Mouse (Mus musculus) CH12.LX (cell line): ENCODE data around the gene Cxcl12. TPM values are rescaled to one million over a fixed set of nuclear protein-coding genes. Genes with fewer than 3 reads are reported as not detected.

Source experiments
- DNase-seq: peaks from one replicate; pipeline ENCODE4 v3.0.0-alpha.2; 2013; ENCODE audit errors: extremely low read depth
- H3K27ac ChIP-seq: 2 replicates; pipeline ENCODE4 v1.5.1; 2012; ENCODE audit warnings: low read depth, mild to moderate bottlenecking, control low read depth, moderate library complexity; ENCODE audit not compliant: insufficient read depth
- H3K27me3 ChIP-seq: replicated peaks from 2 replicates; pipeline ENCODE3; 2012; ENCODE audit warnings: inconsistent platforms
- H3K36me3 ChIP-seq, 2 experiments: replicated peaks in 1 of 2; 2 replicates each; pipeline versions ENCODE3 to v1.6.1; 2012; ENCODE audit warnings: inconsistent platforms in 1 of 2, low read length in 1 of 2, mild to moderate bottlenecking in 1 of 2, mixed read lengths in 1 of 2, moderate library complexity in 1 of 2; ENCODE audit not compliant: control insufficient read depth in 1 of 2, insufficient read depth in 1 of 2
- H3K4me1 ChIP-seq, 2 experiments: 2 replicates each; pipeline ENCODE4 v1.6.1; 2012; ENCODE audit warnings: inconsistent platforms in 1 of 2, moderate library complexity in 1 of 2; ENCODE audit not compliant: insufficient read depth in 2 of 2, control insufficient read depth in 1 of 2
- H3K4me2 ChIP-seq: 2 replicates; pipeline ENCODE4 v1.6.1; 2012; ENCODE audit warnings: low read depth, mild to moderate bottlenecking, control low read depth; ENCODE audit not compliant: poor library complexity, insufficient read depth, severe bottlenecking
- H3K4me3 ChIP-seq, 3 experiments: fragments of 150-350 bp in 1 of 3; sonication (generic) in 1 of 3; replicated peaks in 1 of 3; 2 replicates each; pipeline versions ENCODE3 to v1.5.1; 2011 to 2012; ENCODE audit warnings: low read depth in 2 of 3, low read length in 2 of 3, mild to moderate bottlenecking in 2 of 3, moderate library complexity in 2 of 3, control low read depth in 1 of 3, improper control_type of control experiment in 1 of 3, inconsistent platforms in 1 of 3, mixed read lengths in 1 of 3; ENCODE audit not compliant: poor library complexity in 1 of 3
- H3K79me2 ChIP-seq: replicated peaks from 2 replicates; pipeline ENCODE4 v1.6.1; 2012; ENCODE audit warnings: mild to moderate bottlenecking, moderate library complexity; ENCODE audit not compliant: control insufficient read depth, poor library complexity, insufficient read depth, severe bottlenecking; ENCODE audit errors: extremely low read depth
- H3K9ac ChIP-seq: 2 replicates; pipeline ENCODE4 v1.6.1; 2012; ENCODE audit warnings: low read depth, mild to moderate bottlenecking, control low read depth, moderate library complexity; ENCODE audit not compliant: insufficient read depth
- H3K9me3 ChIP-seq: replicated peaks from 2 replicates; pipeline ENCODE3; 2012; ENCODE audit warnings: low read length, inconsistent platforms, mixed read lengths
- BHLHE40 ChIP-seq: IDR thresholded peaks from 2 replicates; pipeline ENCODE4 v1.6.1; 2011; ENCODE audit warnings: mild to moderate bottlenecking, low read depth, low read length, improper control_type of control experiment
- CHD1 ChIP-seq: IDR thresholded peaks from 2 replicates; pipeline ENCODE4 v1.6.1; 2012; ENCODE audit warnings: low read depth, low read length, improper control_type of control experiment, inconsistent platforms
- CTCF ChIP-seq, 2 experiments: IDR thresholded peaks in 1 of 2; conservative IDR thresholded peaks in 1 of 2; 2 replicates each; pipeline ENCODE4 v1.5.1; 2011 to 2012; ENCODE audit warnings: low read depth in 2 of 2, low read length in 2 of 2, improper control_type of control experiment in 1 of 2, inconsistent platforms in 1 of 2, mild to moderate bottlenecking in 1 of 2, moderate library complexity in 1 of 2
- E2F4 ChIP-seq: IDR thresholded peaks from 2 replicates; pipeline ENCODE4 v1.6.1; 2011; ENCODE audit warnings: low read depth, low read length, improper control_type of control experiment; ENCODE audit not compliant: insufficient replicate concordance
- EP300 ChIP-seq: IDR thresholded peaks from 2 replicates; pipeline ENCODE4 v1.6.1; 2011; ENCODE audit warnings: low read length, improper control_type of control experiment
- GABPA ChIP-seq: IDR thresholded peaks from 2 replicates; pipeline ENCODE4 v1.6.1; 2012; ENCODE audit warnings: low read depth, low read length, improper control_type of control experiment, inconsistent platforms; ENCODE audit not compliant: insufficient replicate concordance
- HCFC1 ChIP-seq: IDR thresholded peaks from 2 replicates; pipeline ENCODE4 v1.6.1; 2012; ENCODE audit warnings: low read depth, mild to moderate bottlenecking, inconsistent platforms, low read length, improper control_type of control experiment
- JUN ChIP-seq: IDR thresholded peaks from 2 replicates; pipeline ENCODE4 v1.6.1; 2011; ENCODE audit warnings: low read depth, mild to moderate bottlenecking, low read length, improper control_type of control experiment, moderate library complexity; ENCODE audit not compliant: insufficient read depth
- KAT2A ChIP-seq: IDR thresholded peaks from 2 replicates; pipeline ENCODE4 v1.6.1; 2012; ENCODE audit warnings: low read length, improper control_type of control experiment, inconsistent platforms; ENCODE audit not compliant: insufficient replicate concordance
- MAX ChIP-seq: IDR thresholded peaks from 2 replicates; pipeline ENCODE4 v1.6.1; 2011; ENCODE audit warnings: low read length, improper control_type of control experiment
- MAZ ChIP-seq: IDR thresholded peaks from 2 replicates; pipeline ENCODE4 v1.6.1; 2012; ENCODE audit warnings: low read depth, mild to moderate bottlenecking, inconsistent platforms, low read length, improper control_type of control experiment, moderate library complexity
- MEF2A ChIP-seq: IDR thresholded peaks from 2 replicates; pipeline ENCODE4 v1.6.1; 2014; ENCODE audit warnings: low read depth, mild to moderate bottlenecking, inconsistent platforms, low read length, improper control_type of control experiment, borderline replicate concordance
- MYC ChIP-seq: IDR thresholded peaks from 2 replicates; pipeline ENCODE4 v1.6.1; 2011; ENCODE audit warnings: low read depth, mild to moderate bottlenecking, improper control_type of control experiment, low read length
- NELFE ChIP-seq: IDR thresholded peaks from 2 replicates; pipeline ENCODE4 v1.6.1; 2011; ENCODE audit warnings: low read depth, low read length, improper control_type of control experiment
- NRF1 ChIP-seq: IDR thresholded peaks from 2 replicates; pipeline ENCODE4 v1.6.1; 2014; ENCODE audit warnings: low read depth, mild to moderate bottlenecking, inconsistent platforms, low read length, improper control_type of control experiment, moderate library complexity
- POLR2AphosphoS2 ChIP-seq: IDR thresholded peaks from 2 replicates; pipeline ENCODE4 v1.6.1; 2011; ENCODE audit warnings: low read depth, low read length, improper control_type of control experiment
- RAD21 ChIP-seq: IDR thresholded peaks from 2 replicates; pipeline ENCODE4 v1.6.1; 2011; ENCODE audit warnings: low read depth, mild to moderate bottlenecking, low read length, improper control_type of control experiment, moderate library complexity
- TBP ChIP-seq: conservative IDR thresholded peaks from 2 replicates; pipeline ENCODE4 v1.6.1; 2011; ENCODE audit warnings: low read depth, low read length, improper control_type of control experiment
- TCF12 ChIP-seq: IDR thresholded peaks from 2 replicates; pipeline ENCODE4 v1.6.1; 2014; ENCODE audit warnings: low read depth, mild to moderate bottlenecking, inconsistent platforms, low read length, improper control_type of control experiment
- UBTF ChIP-seq: IDR thresholded peaks from 2 replicates; pipeline ENCODE4 v1.6.1; 2012; ENCODE audit warnings: low read depth, mild to moderate bottlenecking, inconsistent platforms, low read length, improper control_type of control experiment, moderate library complexity
- USF1 ChIP-seq: IDR thresholded peaks from 2 replicates; pipeline ENCODE4 v1.6.1; 2014; ENCODE audit warnings: low read depth, mild to moderate bottlenecking, inconsistent platforms, low read length, improper control_type of control experiment
- USF2 ChIP-seq: conservative IDR thresholded peaks from 2 replicates; pipeline ENCODE4 v1.6.1; 2011; ENCODE audit warnings: low read depth, low read length, improper control_type of control experiment
- ZC3H11A ChIP-seq: IDR thresholded peaks from 2 replicates; pipeline ENCODE4 v1.6.1; 2012; ENCODE audit warnings: low read depth, mild to moderate bottlenecking, inconsistent platforms, low read length, improper control_type of control experiment
- ZMIZ1 ChIP-seq: IDR thresholded peaks from 2 replicates; pipeline ENCODE4 v1.6.1; 2012; ENCODE audit warnings: low read depth, mild to moderate bottlenecking, inconsistent platforms, low read length, improper control_type of control experiment
- ZNF384 ChIP-seq: IDR thresholded peaks from 2 replicates; pipeline ENCODE4 v1.6.1; 2012; ENCODE audit warnings: low read depth, low read length, improper control_type of control experiment, inconsistent platforms
- dilution Hi-C: fragments of 300-500 bp; cut with MboI; formaldehyde crosslinking; loops from 2 replicates; pipeline ENCODE4 v1.14.3; 2020; ENCODE audit warnings: low sequenced_read_pairs; ENCODE audit not compliant: extremely low pct_unique_long_range_greater_than_20kb, extremely low pct_ligation_motif_present
- in situ Hi-C: fragments of 300-500 bp; cut with MboI; formaldehyde crosslinking; loops from 3 replicates; pipeline ENCODE4 v1.14.3; 2019; ENCODE audit warnings: low sequenced_read_pairs, low pct_ligation_motif_present, low pct_unique_long_range_greater_than_20kb, mixed read lengths
- polyA plus RNA-seq: library from polyadenylated mRNA; unstranded; fragments of >175 nt; gene quantifications from 2 replicates; pipeline ENCODE4 v1.2.1, GENCODE M21; 2012; ENCODE audit warnings: low read depth; ENCODE audit not compliant: insufficient read length
- total RNA-seq, 2 experiments: library from RNA; depleted of rRNA; stranded (reverse); fragments of 300-350 nt in 1 of 2; fragments of >200 nt in 1 of 2; gene quantifications; 2 replicates each; pipeline ENCODE4 v1.2.3; 2012 to 2014

The Cxcl12 gene
- total and polyA plus RNA-seq, 3 experiments, result not detected

GRCm38 (mm10) chr6:117185381-117185780 lies 17.0 kb downstream of the Cxcl12 start:
- Histone ChIP-seq H3K79me2 (no peaks in the 10 kb centered on the region), H3K4me2 (no peak overlapping the region), H3K36me3 (no peaks in the 10 kb centered on the region), H3K9me3 (no peaks in the 10 kb centered on the region), H3K27ac (no peak overlapping the region), H3K27me3 (peaks cover 2% of the 10 kb centered on the region), H3K4me3 (no peak overlapping the region), H3K4me1 (peaks cover 11 to 43% of the 10 kb centered on the region in 2 experiments; a peak in 3 of 4 replicates), H3K9ac (no peak overlapping the region)
- TF ChIP-seq E2F4 (no peak), MAX (no peak), EP300 (no peak), KAT2A (no peak), NRF1 (no peak), MAZ (no peak), BHLHE40 (no peak), POLR2AphosphoS2 (no peak), USF1 (no peak), NELFE (no peak), JUN (no peak), ZC3H11A (no peak), ZNF384 (no peak)
- dilution Hi-C loops, result no loop called here
- in situ Hi-C loops, result no loop called here
- DNase-seq, result no peak

GRCm38 (mm10) chr6:117190453-117190852 lies 22.1 kb downstream of the Cxcl12 start:
- in situ Hi-C loops, result no loop called here
- H3K9ac ChIP-seq, result no peak overlapping the region
- H3K27me3 ChIP-seq, result peaks cover 2% of the 10 kb centered on the region
- no peak overlapping the region for H3K4me3 ChIP-seq
- no peaks in the 10 kb centered on the region for H3K79me2 ChIP-seq
- peaks cover 0 to 7% of the 10 kb centered on the region in 2 experiments; a peak in 2 of 4 replicates for H3K4me1 ChIP-seq
- H3K4me2 ChIP-seq, result no peak overlapping the region
- H3K27ac ChIP-seq, result no peak overlapping the region
- no peak for DNase-seq
- no peaks in the 10 kb centered on the region for H3K36me3 ChIP-seq
- no peaks in the 10 kb centered on the region for H3K9me3 ChIP-seq
- dilution Hi-C loops, result no loop called here
- TF ChIP-seq JUN (no peak), CHD1 (no peak), ZMIZ1 (no peak), GABPA (no peak), EP300 (no peak), HCFC1 (no peak), MEF2A (no peak), USF2 (no peak), TBP (no peak), ZNF384 (no peak), UBTF (no peak), RAD21 (no peak), MYC (no peak), TCF12 (no peak), MAX (no peak), NELFE (no peak), CTCF (conservative IDR thresholded peaks at IDR 0.05 in 1 of 2, IDR thresholded peaks at IDR 0.05 in 1 of 2; ENCODE audit: low read depth in 2 of 2, low read length in 2 of 2) (no peak), NRF1 (no peak), BHLHE40 (no peak), MAZ (no peak)
